Mouse (Mus musculus): ENCODE results near the gene C2cd4b. TPM values are rescaled to one million over a fixed set of nuclear protein-coding genes. Genes with fewer than 3 reads are reported as not detected.

Gene C2cd4b
- polyA plus RNA-seq, 1 experiment: not detected

GRCm38 (mm10) chr9:67766405-67766804 is 7.2 kb downstream of the C2cd4b start:
- no peak overlapping the region for H3ac ChIP-seq (ENCODE audit: control insufficient read depth, insufficient read length, low read depth)
- H3K4me3 ChIP-seq (ENCODE audit: insufficient read depth, poor library complexity, severe bottlenecking): no peak overlapping the region
- H3K79me3 ChIP-seq (ENCODE audit: low read depth): no peaks in the 10 kb centered on the region
- H3K27me3 ChIP-seq (ENCODE audit: control insufficient read depth, insufficient read depth, insufficient read length): peaks cover 40% of the 10 kb centered on the region
- TF ChIP-seq FOSL1 (IDR thresholded peaks at IDR 0.05; ENCODE audit: insufficient read depth, low read length, poor library complexity, severe bottlenecking): no peak
- TF ChIP-seq MAX (IDR thresholded peaks at IDR 0.05): no peak
- no peak for TF ChIP-seq CTCF (IDR thresholded peaks at IDR 0.05; ENCODE audit: control insufficient read depth, insufficient read depth, insufficient read length)
- TF ChIP-seq USF1 (IDR thresholded peaks at IDR 0.05; ENCODE audit: low read depth): no peak
- no peak for TF ChIP-seq MYOD1 (IDR thresholded peaks at IDR 0.05; ENCODE audit: control insufficient read depth, insufficient read length, low read depth)
- TF ChIP-seq MYOG (IDR thresholded peaks at IDR 0.05; ENCODE audit: control insufficient read depth, extremely low read depth, insufficient read length): no peak
- TF ChIP-seq CEBPB (IDR thresholded peaks at IDR 0.05; ENCODE audit: low read depth): no peak
- no peaks in the 10 kb centered on the region for H3K36me3 ChIP-seq (ENCODE audit: control insufficient read depth, insufficient read depth)
- H3K79me2 ChIP-seq (ENCODE audit: control insufficient read depth, insufficient read depth): no peaks in the 10 kb centered on the region

- peaks cover 40% of the 10 kb centered on the region for H3K27me3 ChIP-seq (ENCODE audit: control insufficient read depth, insufficient read depth, insufficient read length)
- no peaks in the 10 kb centered on the region for H3K79me3 ChIP-seq (ENCODE audit: low read depth)
- H3K36me3 ChIP-seq (ENCODE audit: control insufficient read depth, insufficient read depth): no peaks in the 10 kb centered on the region
- H3K79me2 ChIP-seq (ENCODE audit: control insufficient read depth, insufficient read depth): no peaks in the 10 kb centered on the region
- TF ChIP-seq MAX (IDR thresholded peaks at IDR 0.05) (no peak), FOSL1 (IDR thresholded peaks at IDR 0.05; ENCODE audit: insufficient read depth, low read length, poor library complexity, severe bottlenecking) (no peak), CEBPB (IDR thresholded peaks at IDR 0.05; ENCODE audit: low read depth) (no peak), MYOG (IDR thresholded peaks at IDR 0.05; ENCODE audit: control insufficient read depth, extremely low read depth, insufficient read length) (no peak)
- no peak overlapping the region for H3K4me3 ChIP-seq (ENCODE audit: insufficient read depth, poor library complexity, severe bottlenecking)
- H3ac ChIP-seq (ENCODE audit: control insufficient read depth, insufficient read length, low read depth): no peak overlapping the region
Observed at GRCm38 (mm10) chr9:67766948-67767347, 7.7 kb downstream of the C2cd4b start.

DNA sequence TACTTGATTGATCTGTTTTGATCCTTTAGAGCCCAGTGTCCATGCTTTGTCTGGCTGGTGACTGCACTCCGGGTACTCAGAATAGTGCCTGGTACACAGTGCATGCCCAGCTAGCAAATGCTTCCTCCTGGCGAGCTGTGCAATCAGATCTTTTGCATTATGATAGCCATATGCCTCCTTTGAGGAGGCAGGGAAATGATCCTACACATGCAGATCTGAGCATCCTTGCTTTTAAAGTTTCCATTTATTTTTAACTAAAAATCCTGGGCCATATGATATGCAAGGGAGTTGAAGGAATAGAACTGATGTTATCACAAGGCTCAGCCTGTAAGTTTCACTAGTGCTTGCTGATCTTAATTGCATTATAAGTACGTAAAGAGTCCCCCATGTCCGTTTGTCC is 9.6 kb downstream of the C2cd4b start:
- H3K36me3 ChIP-seq (ENCODE audit: control insufficient read depth, insufficient read depth): no peaks in the 10 kb centered on the region
- H3K27me3 ChIP-seq (ENCODE audit: control insufficient read depth, insufficient read depth, insufficient read length): peaks cover 35% of the 10 kb centered on the region
- no peak overlapping the region for H3ac ChIP-seq (ENCODE audit: control insufficient read depth, insufficient read length, low read depth)
- no peak for TF ChIP-seq USF1 (IDR thresholded peaks at IDR 0.05; ENCODE audit: low read depth)
- TF ChIP-seq MAX (IDR thresholded peaks at IDR 0.05): no peak
- no peaks in the 10 kb centered on the region for H3K79me3 ChIP-seq (ENCODE audit: low read depth)
- H3K4me3 ChIP-seq (ENCODE audit: insufficient read depth, poor library complexity, severe bottlenecking): no peak overlapping the region
- no peaks in the 10 kb centered on the region for H3K79me2 ChIP-seq (ENCODE audit: control insufficient read depth, insufficient read depth)

DNA sequence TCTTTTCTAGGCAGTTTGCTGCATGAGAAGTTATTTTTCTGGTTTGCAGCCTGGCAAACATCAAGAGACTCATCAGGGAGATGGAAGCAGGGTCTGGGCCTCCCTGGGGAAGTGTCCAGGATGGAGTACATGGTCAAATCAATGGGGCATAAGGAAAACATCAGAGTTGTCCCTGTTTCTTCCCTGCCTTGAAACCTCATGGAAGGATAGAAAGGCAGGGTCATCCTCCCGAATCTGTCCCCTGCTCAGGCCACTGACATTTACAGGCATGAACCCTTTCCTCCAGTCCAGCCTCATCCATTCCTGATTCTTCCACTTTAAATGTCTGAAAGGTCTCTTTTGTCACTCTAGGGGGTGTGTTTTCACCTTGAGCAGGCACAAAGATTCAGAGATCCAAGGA is 10.2 kb downstream of the C2cd4b start:
- H3K4me3 ChIP-seq (ENCODE audit: insufficient read depth, poor library complexity, severe bottlenecking): no peak overlapping the region
- H3K36me3 ChIP-seq (ENCODE audit: control insufficient read depth, insufficient read depth): no peaks in the 10 kb centered on the region
- H3K27me3 ChIP-seq (ENCODE audit: control insufficient read depth, insufficient read depth, insufficient read length): peaks cover 34% of the 10 kb centered on the region
- H3K79me2 ChIP-seq (ENCODE audit: control insufficient read depth, insufficient read depth): no peaks in the 10 kb centered on the region
- H3K79me3 ChIP-seq (ENCODE audit: low read depth): no peaks in the 10 kb centered on the region
- TF ChIP-seq MYOD1 (IDR thresholded peaks at IDR 0.05; ENCODE audit: control insufficient read depth, insufficient read length, low read depth): no peak
- TF ChIP-seq CTCF (IDR thresholded peaks at IDR 0.05; ENCODE audit: control insufficient read depth, insufficient read depth, insufficient read length): no peak
- no peak for TF ChIP-seq CEBPB (IDR thresholded peaks at IDR 0.05; ENCODE audit: low read depth)
- TF ChIP-seq FOSL1 (IDR thresholded peaks at IDR 0.05; ENCODE audit: insufficient read depth, low read length, poor library complexity, severe bottlenecking): no peak
- TF ChIP-seq USF1 (IDR thresholded peaks at IDR 0.05; ENCODE audit: low read depth): no peak
- TF ChIP-seq MAX (IDR thresholded peaks at IDR 0.05): no peak
- TF ChIP-seq MYOG (IDR thresholded peaks at IDR 0.05; ENCODE audit: control insufficient read depth, extremely low read depth, insufficient read length): no peak
- no peak overlapping the region for H3ac ChIP-seq (ENCODE audit: control insufficient read depth, insufficient read length, low read depth)

GRCm38 (mm10) chr9:67771293-67771692 is 12.1 kb downstream of the C2cd4b start:
- H3K79me3 ChIP-seq (ENCODE audit: low read depth): no peaks in the 10 kb centered on the region
- no peak overlapping the region for H3K4me3 ChIP-seq (ENCODE audit: insufficient read depth, poor library complexity, severe bottlenecking)
- H3ac ChIP-seq (ENCODE audit: control insufficient read depth, insufficient read length, low read depth): no peak overlapping the region
- H3K79me2 ChIP-seq (ENCODE audit: control insufficient read depth, insufficient read depth): no peaks in the 10 kb centered on the region
- H3K36me3 ChIP-seq (ENCODE audit: control insufficient read depth, insufficient read depth): no peaks in the 10 kb centered on the region
- H3K27me3 ChIP-seq (ENCODE audit: control insufficient read depth, insufficient read depth, insufficient read length): peaks cover 30% of the 10 kb centered on the region
- TF ChIP-seq MAX (IDR thresholded peaks at IDR 0.05) (no peak), CEBPB (IDR thresholded peaks at IDR 0.05; ENCODE audit: low read depth) (no peak), USF1 (IDR thresholded peaks at IDR 0.05; ENCODE audit: low read depth) (no peak), FOSL1 (IDR thresholded peaks at IDR 0.05; ENCODE audit: insufficient read depth, low read length, poor library complexity, severe bottlenecking) (no peak), CTCF (IDR thresholded peaks at IDR 0.05; ENCODE audit: control insufficient read depth, insufficient read depth, insufficient read length) (no peak), MYOD1 (IDR thresholded peaks at IDR 0.05; ENCODE audit: control insufficient read depth, insufficient read length, low read depth) (no peak), MYOG (IDR thresholded peaks at IDR 0.05; ENCODE audit: control insufficient read depth, extremely low read depth, insufficient read length) (no peak)

DNA sequence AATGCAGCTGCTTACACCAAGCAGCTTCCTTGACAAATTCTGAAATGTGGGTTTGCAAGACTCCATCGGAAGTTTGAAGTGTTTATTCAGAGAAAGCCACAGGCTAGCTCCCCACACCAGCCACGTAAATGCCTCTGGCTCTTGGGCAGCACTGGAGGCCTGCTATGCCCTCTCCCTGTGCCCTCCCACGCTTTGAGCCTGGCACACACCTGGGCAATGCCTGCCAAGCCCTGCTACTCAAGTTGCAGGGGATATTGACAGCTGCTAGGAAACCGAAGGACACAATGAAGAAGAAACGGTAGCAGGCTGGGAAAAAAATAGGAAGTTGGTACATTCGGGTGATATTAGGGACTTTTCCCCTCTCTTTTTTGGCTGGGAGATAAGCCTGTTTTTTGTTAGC is 15.0 kb downstream of the C2cd4b start:
- Histone ChIP-seq H3K4me3 (ENCODE audit: insufficient read depth, poor library complexity, severe bottlenecking) (no peak overlapping the region), H3ac (ENCODE audit: control insufficient read depth, insufficient read length, low read depth) (no peak overlapping the region), H3K36me3 (ENCODE audit: control insufficient read depth, insufficient read depth) (no peaks in the 10 kb centered on the region), H3K27me3 (ENCODE audit: control insufficient read depth, insufficient read depth, insufficient read length) (peaks cover 21% of the 10 kb centered on the region), H3K79me2 (ENCODE audit: control insufficient read depth, insufficient read depth) (no peaks in the 10 kb centered on the region), H3K79me3 (ENCODE audit: low read depth) (no peaks in the 10 kb centered on the region)
- TF ChIP-seq MYOG (IDR thresholded peaks at IDR 0.05; ENCODE audit: control insufficient read depth, extremely low read depth, insufficient read length) (no peak), MYOD1 (IDR thresholded peaks at IDR 0.05; ENCODE audit: control insufficient read depth, insufficient read length, low read depth) (no peak), CTCF (IDR thresholded peaks at IDR 0.05; ENCODE audit: control insufficient read depth, insufficient read depth, insufficient read length) (no peak), CEBPB (IDR thresholded peaks at IDR 0.05; ENCODE audit: low read depth) (no peak), FOSL1 (IDR thresholded peaks at IDR 0.05; ENCODE audit: insufficient read depth, low read length, poor library complexity, severe bottlenecking) (no peak), USF1 (IDR thresholded peaks at IDR 0.05; ENCODE audit: low read depth) (no peak), MAX (IDR thresholded peaks at IDR 0.05) (no peak)
